Mouse (Mus musculus): ENCODE data around the gene Fnbp1. TPM values are rescaled to one million over a fixed set of nuclear protein-coding genes. Genes with fewer than 3 reads are reported as not detected.

The Fnbp1 gene
- polyA plus RNA-seq, 1 experiment from 2014 or later, result 13.9 TPM

DNA sequence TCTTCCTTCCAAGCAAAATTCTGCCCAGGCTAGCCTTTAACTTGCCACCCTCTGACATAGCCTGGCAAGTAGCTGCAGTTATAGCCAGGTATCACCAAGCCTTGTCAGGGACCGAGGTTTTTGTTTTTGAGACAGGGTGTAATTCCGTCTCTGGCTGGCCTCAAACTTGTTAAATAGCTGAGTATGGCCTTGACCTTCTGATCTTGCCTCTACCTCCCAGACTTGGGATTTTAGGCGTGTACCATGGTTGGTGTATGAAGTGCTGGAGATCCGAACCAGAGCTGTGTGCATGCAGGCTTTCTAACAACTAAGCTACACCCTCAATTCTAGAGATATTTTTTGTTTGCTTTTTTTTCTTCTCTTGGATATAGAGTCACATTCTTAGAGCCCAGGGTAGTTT is 19.8 kb upstream of the Fnbp1 start:
- WGBS, result 84% methylated on average over 4 of the region's 4 CpGs
- no peak overlapping the region for H3K27ac ChIP-seq (replicated peaks; ENCODE audit: low read depth, low read length)

DNA sequence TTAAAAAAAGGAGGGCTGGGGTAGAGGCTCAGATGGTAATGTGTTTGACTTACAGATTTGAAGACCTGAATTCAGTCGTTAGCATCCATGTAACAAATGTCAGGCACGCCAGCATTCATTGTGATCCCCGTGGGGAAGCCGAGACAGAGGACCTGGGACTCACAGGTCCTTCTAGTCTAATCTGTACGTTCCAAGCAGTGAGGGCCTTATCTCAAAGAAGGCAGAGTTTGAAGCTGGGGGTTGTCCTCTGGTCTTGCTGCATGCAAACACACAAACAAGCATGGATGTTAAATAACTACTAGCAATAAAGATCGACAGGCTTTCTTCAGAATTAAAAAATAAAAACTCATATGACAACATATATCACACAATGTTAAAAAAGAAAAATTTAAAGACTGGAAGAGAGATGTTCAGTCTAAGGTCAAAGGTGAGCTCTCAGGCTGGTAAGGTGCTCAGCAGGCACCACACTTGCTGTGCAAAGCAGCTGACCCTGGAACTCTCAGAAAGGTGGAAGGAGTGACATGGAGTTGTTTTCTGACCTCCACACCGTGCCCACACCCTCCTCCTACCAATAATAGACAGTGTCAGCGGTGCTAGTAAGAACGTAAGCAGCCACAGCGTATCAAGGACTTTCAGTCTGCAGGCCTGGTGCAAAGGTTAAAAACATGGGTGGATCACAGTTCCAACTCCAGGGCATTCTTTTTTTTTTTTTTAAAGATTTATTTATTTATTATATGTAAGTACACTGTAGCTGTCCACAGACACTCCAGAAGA is 18.5 kb upstream of the Fnbp1 start:
- Histone ChIP-seq H3K9me3 (ENCODE audit: control insufficient read depth, low read length) (no peaks in the 10 kb centered on the region), H3K27ac (replicated peaks; ENCODE audit: low read depth, low read length) (no peak overlapping the region), H3K27me3 (ENCODE audit: control insufficient read depth, insufficient read depth, low read length) (no peaks in the 10 kb centered on the region), H3K4me2 (ENCODE audit: low read depth, severe bottlenecking) (no peak overlapping the region), H3K9ac (ENCODE audit: low read length) (no peak overlapping the region), H3K4me1 (ENCODE audit: control insufficient read depth, insufficient read depth, low read length) (0 out of 2 replicates have a peak, but pooled peaks cover 3% of the 10 kb centered on the region), H3K4me3 (ENCODE audit: low read depth, low read length) (no peak overlapping the region), H3K36me3 (ENCODE audit: control insufficient read depth, insufficient read depth, low read length) (no peaks in the 10 kb centered on the region)
- DNase-seq (ENCODE audit: low spot score) (no peak), ATAC-seq (ENCODE audit: insufficient number of reproducible peaks, low FRiP score, low TSS enrichment, low read depth) (no peak)
- 88% methylated on average over 10 of the region's 10 CpGs for WGBS

More for the DNA sequence above, 19.8 kb upstream of the Fnbp1 start:
- Histone ChIP-seq H3K36me3 (ENCODE audit: control insufficient read depth, insufficient read depth, low read length) (no peaks in the 10 kb centered on the region), H3K4me3 (ENCODE audit: low read depth, low read length) (no peak overlapping the region), H3K4me2 (ENCODE audit: low read depth, severe bottlenecking) (no peak overlapping the region), H3K27me3 (ENCODE audit: control insufficient read depth, insufficient read depth, low read length) (no peaks in the 10 kb centered on the region), H3K9ac (ENCODE audit: low read length) (no peak overlapping the region), H3K9me3 (ENCODE audit: control insufficient read depth, low read length) (no peaks in the 10 kb centered on the region), H3K4me1 (ENCODE audit: control insufficient read depth, insufficient read depth, low read length) (0 out of 2 replicates have a peak, but pooled peaks cover 3% of the 10 kb centered on the region)
- DNase-seq (ENCODE audit: low spot score) (no peak), ATAC-seq (ENCODE audit: insufficient number of reproducible peaks, low FRiP score, low TSS enrichment, low read depth) (no peak)

DNA sequence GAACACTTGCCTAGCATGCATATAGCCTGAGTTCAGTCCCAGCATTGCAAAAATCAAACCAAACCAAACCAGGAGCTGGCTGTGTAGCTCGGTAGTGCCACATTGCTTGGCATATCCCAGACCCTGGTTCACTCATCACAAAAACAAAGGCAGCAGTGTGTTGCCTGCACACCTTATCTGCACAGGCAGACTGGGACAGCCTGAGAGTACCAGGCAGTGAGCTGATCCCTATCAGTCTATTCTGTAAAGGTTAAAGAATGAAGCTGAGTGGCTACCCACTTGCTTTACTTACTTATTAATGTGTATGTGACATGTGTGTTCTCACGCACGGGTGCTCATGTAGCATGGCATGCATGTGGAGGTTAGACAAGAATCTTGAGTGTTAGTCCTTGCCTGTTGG is 15.0 kb upstream of the Fnbp1 start:
- ATAC-seq (ENCODE audit: insufficient number of reproducible peaks, low FRiP score, low TSS enrichment, low read depth) (no peak), DNase-seq (ENCODE audit: low spot score) (no peak)
- Histone ChIP-seq H3K4me1 (ENCODE audit: control insufficient read depth, insufficient read depth, low read length) (peaks cover 5% of the 10 kb centered on the region; the same call in 1 of the 2 replicates), H3K4me3 (ENCODE audit: low read depth, low read length) (no peak overlapping the region), H3K27ac (replicated peaks; ENCODE audit: low read depth, low read length) (no peak overlapping the region), H3K27me3 (ENCODE audit: control insufficient read depth, insufficient read depth, low read length) (no peaks in the 10 kb centered on the region), H3K36me3 (ENCODE audit: control insufficient read depth, insufficient read depth, low read length) (no peaks in the 10 kb centered on the region), H3K9ac (ENCODE audit: low read length) (no peak overlapping the region), H3K4me2 (ENCODE audit: low read depth, severe bottlenecking) (no peak overlapping the region), H3K9me3 (ENCODE audit: control insufficient read depth, low read length) (no peaks in the 10 kb centered on the region)
- WGBS, result 94% methylated on average over 3 of the region's 3 CpGs

DNA sequence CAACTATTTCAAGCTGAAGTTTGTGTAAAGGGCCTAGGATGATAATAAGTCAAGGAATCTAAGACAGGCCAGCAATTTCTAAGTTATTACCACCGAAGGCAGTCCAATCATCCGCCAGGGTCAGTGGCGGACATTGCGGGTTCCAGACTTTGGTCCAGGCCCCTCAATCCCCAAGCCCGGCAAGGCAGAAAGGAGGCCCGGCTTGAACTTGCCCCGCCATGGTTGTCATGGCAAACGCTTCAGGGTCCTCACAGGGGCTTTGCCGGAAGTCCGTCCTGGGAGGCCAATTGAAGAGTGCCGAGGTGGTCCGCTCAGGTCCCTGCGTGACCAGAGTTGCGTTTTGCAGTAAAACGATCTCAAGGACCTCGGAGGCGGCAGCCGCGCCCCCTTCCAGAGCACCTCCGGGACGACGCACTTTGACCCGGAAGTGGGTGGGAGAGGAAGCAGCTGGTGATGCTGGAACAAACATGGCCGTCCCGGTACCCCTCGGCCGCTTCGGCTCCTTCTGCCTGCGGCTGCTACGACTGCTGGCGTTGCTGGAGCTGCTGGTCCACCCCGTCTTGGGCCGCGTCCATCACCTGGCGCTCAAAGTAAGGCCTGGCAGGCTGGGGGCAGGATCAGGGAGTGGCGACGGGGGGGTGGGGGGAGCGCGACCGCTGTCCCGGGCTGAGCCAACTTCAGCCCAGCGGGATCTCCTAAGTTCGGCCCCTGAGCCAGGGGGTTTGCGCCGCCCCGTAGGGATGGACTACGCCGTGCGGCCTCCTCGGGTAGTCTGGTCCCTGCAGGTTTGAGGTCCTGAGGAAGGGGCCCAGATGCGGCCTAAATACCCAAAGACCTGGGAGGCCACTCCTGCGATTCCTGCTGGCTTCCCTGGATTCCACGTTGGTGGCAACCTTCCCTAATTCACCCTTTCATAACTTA is 10.3 kb upstream of the Fnbp1 start, which contains the start of gene Gpr107:
Gpr107 (plus strand) TSS at position 425 of the 921 bp plus-strand sequence.
- Histone ChIP-seq H3K9me3 (ENCODE audit: control insufficient read depth, low read length) (no peaks in the 10 kb centered on the region), H3K9ac (ENCODE audit: low read length) (peak within 1 kb of the TSS; percentile 82), H3K27me3 (ENCODE audit: control insufficient read depth, insufficient read depth, low read length) (no peaks in the 10 kb centered on the region), H3K27ac (replicated peaks; ENCODE audit: low read depth, low read length) (peak within 1 kb of the TSS; percentile 31; the same call in 1 of the 2 replicates), H3K4me3 (ENCODE audit: low read depth, low read length) (peak within 1 kb of the TSS; percentile 89), H3K4me1 (ENCODE audit: control insufficient read depth, insufficient read depth, low read length) (peaks cover 8% of the 10 kb centered on the region; the same call in 1 of the 2 replicates), H3K4me2 (ENCODE audit: low read depth, severe bottlenecking) (peak within 1 kb of the TSS; percentile 59), H3K36me3 (ENCODE audit: control insufficient read depth, insufficient read depth, low read length) (no peaks in the 10 kb centered on the region)
- peak; percentile 94 for DNase-seq (ENCODE audit: low spot score)
- peak; percentile 86 for ATAC-seq (ENCODE audit: insufficient number of reproducible peaks, low FRiP score, low TSS enrichment, low read depth)
- under 1% methylated on average over 53 of the region's 53 CpGs for WGBS

DNA sequence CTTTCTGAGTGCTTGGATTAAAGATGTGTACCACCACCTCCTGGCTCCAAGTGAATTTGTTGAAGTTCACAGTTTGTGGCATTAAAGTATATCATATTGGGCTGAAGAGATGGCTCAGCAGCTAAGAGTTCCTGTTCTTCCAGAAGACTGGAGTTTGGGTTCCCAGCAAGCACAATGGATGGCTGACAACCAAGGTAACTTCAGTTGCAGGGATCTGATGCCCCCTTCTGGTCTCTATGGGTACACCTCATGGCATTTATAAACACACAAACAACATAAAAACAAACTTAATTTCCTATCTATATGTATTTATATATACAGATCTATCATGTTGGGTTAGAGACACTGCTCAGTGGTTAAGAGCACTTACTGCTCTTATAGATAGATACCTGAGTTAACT is 9.0 kb upstream of the Fnbp1 start:
- Histone ChIP-seq H3K9me3 (ENCODE audit: control insufficient read depth, low read length) (no peaks in the 10 kb centered on the region), H3K36me3 (ENCODE audit: control insufficient read depth, insufficient read depth, low read length) (no peaks in the 10 kb centered on the region), H3K9ac (ENCODE audit: low read length) (no peak overlapping the region), H3K27ac (replicated peaks; ENCODE audit: low read depth, low read length) (no peak overlapping the region), H3K4me1 (ENCODE audit: control insufficient read depth, insufficient read depth, low read length) (peaks cover 8% of the 10 kb centered on the region; the same call in 1 of the 2 replicates), H3K4me2 (ENCODE audit: low read depth, severe bottlenecking) (no peak overlapping the region), H3K4me3 (ENCODE audit: low read depth, low read length) (no peak overlapping the region), H3K27me3 (ENCODE audit: control insufficient read depth, insufficient read depth, low read length) (no peaks in the 10 kb centered on the region)
- DNase-seq (ENCODE audit: low spot score) (no peak), ATAC-seq (ENCODE audit: insufficient number of reproducible peaks, low FRiP score, low TSS enrichment, low read depth) (no peak)

DNA sequence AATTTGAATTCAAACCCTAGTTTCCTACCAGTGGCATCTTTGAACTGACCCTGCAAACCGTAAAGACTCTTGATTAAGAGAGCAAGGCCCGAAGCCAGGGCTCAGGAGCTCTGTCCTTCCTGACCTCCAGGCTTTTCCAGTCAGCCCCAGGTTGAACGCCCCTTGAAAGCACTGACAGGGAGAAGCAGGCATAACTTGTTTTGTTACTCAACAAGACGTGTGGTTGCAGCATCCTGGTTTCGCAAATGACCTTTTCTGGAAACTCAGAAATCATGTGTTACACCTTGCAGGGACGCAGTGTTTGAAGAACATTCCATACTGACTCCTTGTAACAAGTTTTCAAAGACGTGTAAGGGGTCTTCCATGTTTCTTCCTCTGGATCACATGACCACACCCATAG is 5.2 kb upstream of the Fnbp1 start:
- Histone ChIP-seq H3K9ac (ENCODE audit: low read length) (no peak overlapping the region), H3K36me3 (ENCODE audit: control insufficient read depth, insufficient read depth, low read length) (no peaks in the 10 kb centered on the region), H3K27ac (replicated peaks; ENCODE audit: low read depth, low read length) (no peak overlapping the region), H3K4me3 (ENCODE audit: low read depth, low read length) (no peak overlapping the region), H3K9me3 (ENCODE audit: control insufficient read depth, low read length) (no peaks in the 10 kb centered on the region), H3K4me1 (ENCODE audit: control insufficient read depth, insufficient read depth, low read length) (peaks cover 6% of the 10 kb centered on the region; the same call in 1 of the 2 replicates), H3K27me3 (ENCODE audit: control insufficient read depth, insufficient read depth, low read length) (no peaks in the 10 kb centered on the region), H3K4me2 (ENCODE audit: low read depth, severe bottlenecking) (no peak overlapping the region)
- WGBS, result 84% methylated on average over 7 of the region's 7 CpGs
- DNase-seq (ENCODE audit: low spot score), result no peak
- no peak for ATAC-seq (ENCODE audit: insufficient number of reproducible peaks, low FRiP score, low TSS enrichment, low read depth)

DNA sequence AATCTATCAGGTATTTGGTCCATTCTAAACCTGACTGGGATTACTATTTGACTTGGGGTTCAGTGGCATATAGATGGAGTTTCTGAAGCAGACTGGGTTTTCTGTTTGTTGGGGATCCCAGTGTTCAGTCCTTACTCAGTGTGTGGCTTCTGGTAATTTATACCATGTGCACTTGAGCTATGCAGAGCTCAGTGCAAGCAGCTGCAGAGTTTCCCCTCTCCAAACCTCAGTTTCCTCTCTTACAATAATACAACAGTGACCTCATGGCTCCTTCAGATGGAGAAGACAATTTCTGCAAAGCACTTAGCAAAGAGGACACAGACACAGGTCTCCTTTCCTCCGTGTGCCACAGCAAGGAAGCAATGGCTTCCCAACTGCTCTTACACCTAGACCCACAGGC is 3.1 kb upstream of the Fnbp1 start:
- Histone ChIP-seq H3K27me3 (ENCODE audit: control insufficient read depth, insufficient read depth, low read length) (no peaks in the 10 kb centered on the region), H3K27ac (replicated peaks; ENCODE audit: low read depth, low read length) (no peak overlapping the region)
- 74% methylated on average over 1 of the region's 1 CpGs for WGBS

More for the DNA sequence above, 3.1 kb upstream of the Fnbp1 start:
- no peak overlapping the region for H3K4me2 ChIP-seq (ENCODE audit: low read depth, severe bottlenecking)
- no peaks in the 10 kb centered on the region for H3K9me3 ChIP-seq (ENCODE audit: control insufficient read depth, low read length)
- H3K4me3 ChIP-seq (ENCODE audit: low read depth, low read length), result no peak overlapping the region
- H3K9ac ChIP-seq (ENCODE audit: low read length), result no peak overlapping the region
- ATAC-seq (ENCODE audit: insufficient number of reproducible peaks, low FRiP score, low TSS enrichment, low read depth) (no peak), DNase-seq (ENCODE audit: low spot score) (no peak)
- no peaks in the 10 kb centered on the region for H3K36me3 ChIP-seq (ENCODE audit: control insufficient read depth, insufficient read depth, low read length)
- peaks cover 3% of the 10 kb centered on the region for H3K4me1 ChIP-seq (ENCODE audit: control insufficient read depth, insufficient read depth, low read length)
